Mouse (Mus musculus) hindbrain, embryonic 13.5 days (tissue): ENCODE measurements around the gene Icam4. TPM values are rescaled to one million over a fixed set of nuclear protein-coding genes. Genes with fewer than 3 reads are reported as not detected.
"Not testable (repeated sequence)": the region's sequence is repeated elsewhere in the genome, so short reads cannot be mapped to it uniquely, and the experiment has no call there.

Experiments used
- ATAC-seq: fragments of 200-750 bp; cut with Nextera tagmentation; 2 replicates; pipeline ENCODE4 v1.8.0; 2017; ENCODE audit warnings: moderate TSS enrichment; ENCODE audit not compliant: low FRiP score
- H3K27ac ChIP-seq: fragments of 300-500 bp; sonication (generic); 2 replicates; pipeline ENCODE4 v1.5.1; 2015; ENCODE audit warnings: inconsistent platforms, mild to moderate bottlenecking, moderate library complexity
- H3K27me3 ChIP-seq: fragments of 300-500 bp; sonication (generic); 2 replicates; pipeline ENCODE4 v1.6.1; 2015; ENCODE audit warnings: mild to moderate bottlenecking, inconsistent platforms
- H3K36me3 ChIP-seq: fragments of 300-500 bp; sonication (generic); 2 replicates; pipeline ENCODE4 v1.6.1; 2015; ENCODE audit warnings: mild to moderate bottlenecking, inconsistent platforms
- H3K4me1 ChIP-seq: fragments of 300-500 bp; sonication (generic); replicated peaks from 2 replicates; pipeline ENCODE4 v1.6.1; 2015; ENCODE audit warnings: inconsistent platforms
- H3K4me2 ChIP-seq: fragments of 300-500 bp; sonication (generic); 2 replicates; pipeline ENCODE4 v1.6.1; 2015; ENCODE audit warnings: inconsistent platforms, mild to moderate bottlenecking, moderate library complexity
- H3K4me3 ChIP-seq: fragments of 300-500 bp; sonication (generic); 2 replicates; pipeline ENCODE4 v1.5.1; 2015; ENCODE audit warnings: mild to moderate bottlenecking, inconsistent platforms
- H3K9ac ChIP-seq: fragments of 300-500 bp; sonication (generic); 2 replicates; pipeline ENCODE4 v1.6.1; 2015; ENCODE audit warnings: mild to moderate bottlenecking, inconsistent platforms
- H3K9me3 ChIP-seq: fragments of 300-500 bp; sonication (generic); 2 replicates; pipeline ENCODE4 v1.6.1; 2016; ENCODE audit warnings: inconsistent platforms
- WGBS: fragments of 180-500 bp; shearing (Covaris S2); methylation state at CpG from one replicate; pipeline ENCODE4 v1.1.7; 2015; 5-methylcytosine and 5-hydroxymethylcytosine counted together
- polyA plus RNA-seq: library from polyadenylated mRNA; unstranded; fragments of >200 nt; fragmentation: Nextera tagmentation; extraction: Ambion mirVana; gene quantifications from 2 replicates; pipeline ENCODE4 v1.2.1, GENCODE M21; 2015

Icam4 gene
- polyA plus RNA-seq = 0.21 TPM in 1 of 2 replicates, not detected in the other

DNA sequence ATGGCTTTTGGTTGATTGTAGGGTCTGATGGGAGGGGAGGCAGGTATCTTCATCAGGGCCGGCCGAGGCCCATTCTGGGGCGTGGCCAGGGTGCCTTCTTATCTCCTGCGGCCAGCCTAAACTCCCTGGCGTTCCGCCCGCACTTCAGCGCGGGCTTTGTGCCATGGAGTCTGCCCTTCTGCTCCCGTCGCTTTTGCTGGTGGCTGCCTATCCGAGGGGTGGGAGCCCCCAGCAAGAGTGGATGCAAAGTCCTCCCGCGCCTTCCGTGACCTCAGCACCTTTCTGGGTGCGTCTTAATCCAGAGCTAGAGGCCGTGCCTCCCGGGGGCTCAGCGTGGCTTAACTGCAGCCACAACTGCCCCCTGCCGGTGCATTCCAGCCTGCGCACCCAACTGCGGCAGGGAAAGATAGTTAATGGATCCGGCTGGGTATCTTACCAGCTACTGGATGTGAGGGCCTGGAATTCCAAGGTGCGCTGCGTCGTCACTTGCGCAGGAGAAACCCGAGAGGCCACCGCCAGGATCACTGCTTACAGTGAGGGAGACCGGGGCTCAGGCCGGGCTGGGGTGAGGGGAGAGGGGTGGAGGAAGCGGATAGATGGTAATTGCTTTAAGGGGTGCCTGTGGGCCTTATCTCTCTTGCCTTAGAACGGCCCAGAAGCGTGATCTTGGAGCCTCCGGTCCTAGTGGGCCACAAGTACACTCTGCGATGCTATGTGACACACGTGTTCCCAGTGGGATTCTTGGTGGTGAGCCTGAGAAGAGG is at the start of gene Icam4:
TSS of gene Icam4 (plus strand) at position 83 of the 764 bp plus-strand sequence.
- 0 out of 2 replicates have a peak within 1 kb of the TSS, but pooled peaks have one; percentile 20 for H3K9ac ChIP-seq
- no peak for ATAC-seq

GRCm38 (mm10) chr9:20979769-20980168 is 49.4 kb upstream of the Icam4 start:
- H3K4me1 ChIP-seq = peaks cover 17% of the 10 kb centered on the region
- no peak overlapping the region for H3K4me2 ChIP-seq
- no peak overlapping the region for H3K9ac ChIP-seq
- 84% methylated on average over 7 of the region's 7 CpGs for WGBS
- no peak for ATAC-seq
- no peak overlapping the region for H3K4me3 ChIP-seq
- no peaks in the 10 kb centered on the region for H3K9me3 ChIP-seq
- H3K27ac ChIP-seq = no peak overlapping the region
- no peaks in the 10 kb centered on the region for H3K36me3 ChIP-seq
- peaks cover 3% of the 10 kb centered on the region; the same call in 1 of the 2 replicates for H3K27me3 ChIP-seq

More for the DNA sequence above, at the start of gene Icam4:
- peaks cover 50% of the 10 kb centered on the region for H3K4me1 ChIP-seq
- H3K27me3 ChIP-seq = peaks cover 92% of the 10 kb centered on the region
- no peaks in the 10 kb centered on the region for H3K36me3 ChIP-seq
- peak within 1 kb of the TSS; percentile 94 for H3K4me2 ChIP-seq
- 2% methylated on average over 37 of the region's 37 CpGs for WGBS
- H3K27ac ChIP-seq = no peak within 1 kb of the TSS
- no peaks in the 10 kb centered on the region for H3K9me3 ChIP-seq
- H3K4me3 ChIP-seq = peak within 1 kb of the TSS; percentile 24

DNA sequence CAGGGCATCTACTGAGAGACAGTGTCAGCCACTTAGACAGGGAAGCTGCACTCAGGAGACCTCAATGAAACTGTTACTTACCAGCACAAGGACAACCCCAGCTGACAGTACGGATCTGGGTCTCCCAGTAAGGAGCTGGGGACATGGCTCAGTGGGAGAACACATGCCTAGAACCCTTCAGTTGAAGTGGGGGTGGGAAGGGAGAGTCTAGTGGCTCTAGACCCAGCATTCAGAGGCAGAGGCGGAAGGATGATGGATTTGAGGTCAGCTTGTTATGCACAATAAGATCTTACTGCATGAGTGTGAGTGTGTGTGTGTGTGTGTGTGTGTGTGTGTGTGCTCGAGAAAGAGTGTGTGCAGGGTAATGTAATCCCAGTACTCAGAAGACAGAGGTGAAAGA is 47.0 kb upstream of the Icam4 start:
- Histone ChIP-seq H3K9ac (no peak overlapping the region), H3K4me3 (no peak overlapping the region), H3K4me2 (no peak overlapping the region), H3K4me1 (no peaks in the 10 kb centered on the region), H3K27me3 (no peaks in the 10 kb centered on the region), H3K9me3 (no peaks in the 10 kb centered on the region), H3K27ac (no peak overlapping the region), H3K36me3 (no peaks in the 10 kb centered on the region)
- 84% methylated on average over 3 of the region's 3 CpGs for WGBS
- no peak for ATAC-seq

DNA sequence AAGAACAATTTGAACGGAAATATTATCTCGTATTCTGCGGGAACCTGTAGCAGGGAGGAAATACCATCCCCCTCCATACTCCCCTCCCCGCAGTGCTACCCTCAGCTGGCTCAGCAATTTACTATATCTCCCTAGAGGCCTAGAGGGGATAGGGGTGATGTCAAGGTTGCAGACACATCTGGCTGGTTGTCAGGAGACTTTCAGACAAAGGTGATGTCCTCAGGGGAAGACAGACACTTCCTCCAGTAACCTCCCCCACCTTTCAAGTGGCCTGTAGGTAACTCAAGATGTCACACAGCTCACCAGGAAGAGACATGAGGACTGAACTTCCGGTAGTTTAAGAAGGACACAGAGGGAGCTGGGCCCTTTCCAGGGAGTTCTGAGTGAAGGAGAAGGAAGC is 46.0 kb upstream of the Icam4 start:
- Histone ChIP-seq H3K36me3 (no peaks in the 10 kb centered on the region), H3K4me1 (no peaks in the 10 kb centered on the region), H3K9me3 (no peaks in the 10 kb centered on the region), H3K27me3 (no peaks in the 10 kb centered on the region), H3K27ac (no peak overlapping the region), H3K9ac (no peak overlapping the region), H3K4me2 (no peak overlapping the region), H3K4me3 (no peak overlapping the region)
- 63% methylated on average over 5 of the region's 5 CpGs for WGBS
- no peak for ATAC-seq

DNA sequence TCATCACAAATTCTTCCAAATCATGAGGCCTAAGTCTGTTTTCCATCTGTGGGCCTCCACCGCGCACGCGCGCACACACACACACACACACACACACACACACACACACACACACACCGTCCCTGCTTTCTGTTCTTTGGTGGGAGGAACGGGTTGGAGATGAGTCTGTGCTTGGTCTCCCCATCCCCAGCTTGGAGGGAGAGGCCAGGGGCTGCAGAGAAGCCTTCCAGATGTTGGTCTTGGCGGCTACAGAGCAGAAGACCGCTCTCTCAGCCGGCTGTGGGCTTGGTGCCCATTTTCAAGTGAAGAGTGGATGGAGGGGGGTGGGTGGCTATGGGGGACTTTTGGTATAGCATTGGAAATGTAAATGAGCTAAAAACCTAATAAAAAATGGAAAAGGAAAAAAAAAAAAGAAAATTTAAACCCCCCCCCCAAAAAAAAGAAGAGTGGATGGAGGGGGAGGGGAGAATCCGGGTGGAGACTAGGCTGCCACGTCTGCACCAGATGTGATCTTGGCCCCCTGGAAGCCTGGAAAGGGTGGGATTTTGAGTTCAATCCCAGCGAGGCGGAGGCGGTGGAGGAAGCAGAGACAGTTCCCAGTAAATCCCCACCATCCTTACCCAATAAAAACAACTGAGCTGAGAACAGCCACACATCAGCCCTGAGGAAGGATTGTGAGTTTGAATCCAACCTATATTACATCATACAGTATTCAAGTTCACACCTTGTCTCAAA is 42.1 kb upstream of the Icam4 start:
- Histone ChIP-seq H3K4me2 (no peak overlapping the region), H3K4me3 (no peak overlapping the region), H3K27me3 (peaks cover 8% of the 10 kb centered on the region; the same call in 1 of the 2 replicates), H3K9me3 (no peaks in the 10 kb centered on the region), H3K36me3 (no peaks in the 10 kb centered on the region), H3K27ac (no peak overlapping the region), H3K9ac (no peak overlapping the region), H3K4me1 (peaks cover 4% of the 10 kb centered on the region; the same call in 1 of the 2 replicates)
- no peak for ATAC-seq
- 72% methylated on average over 15 of the region's 15 CpGs for WGBS

GRCm38 (mm10) chr9:20987953-20988352 is 41.2 kb upstream of the Icam4 start:
- WGBS = 22% methylated on average over 7 of the region's 7 CpGs
- Histone ChIP-seq H3K9me3 (no peaks in the 10 kb centered on the region), H3K36me3 (no peaks in the 10 kb centered on the region), H3K9ac (no peak overlapping the region), H3K4me2 (no peak overlapping the region), H3K4me1 (peaks cover 4% of the 10 kb centered on the region; the same call in 1 of the 2 replicates), H3K27ac (no peak overlapping the region), H3K27me3 (peaks cover 8% of the 10 kb centered on the region; the same call in 1 of the 2 replicates), H3K4me3 (no peak overlapping the region)
- no peak for ATAC-seq

- Histone ChIP-seq H3K27ac (no peak overlapping the region), H3K36me3 (no peaks in the 10 kb centered on the region), H3K27me3 (peaks cover 8% of the 10 kb centered on the region; the same call in 1 of the 2 replicates), H3K9ac (peak overlapping the region; percentile 43; the same call in 1 of the 2 replicates), H3K9me3 (no peaks in the 10 kb centered on the region), H3K4me3 (no peak overlapping the region), H3K4me1 (peaks cover 4% of the 10 kb centered on the region; the same call in 1 of the 2 replicates), H3K4me2 (peak overlapping the region; percentile 31; the same call in 1 of the 2 replicates)
- 6% methylated on average over 10 of the region's 10 CpGs for WGBS
- no peak for ATAC-seq
These were observed 38.3 kb upstream of the Icam4 start for GRCm38 (mm10) chr9:20990861-20991260.

- peaks cover 4% of the 10 kb centered on the region; the same call in 1 of the 2 replicates for H3K4me1 ChIP-seq
- no peak overlapping the region for H3K9ac ChIP-seq
- no peaks in the 10 kb centered on the region for H3K36me3 ChIP-seq
- ATAC-seq = no peak
- no peak overlapping the region for H3K27ac ChIP-seq
- WGBS = 85% methylated on average over 4 of the region's 4 CpGs
- no peak overlapping the region for H3K4me3 ChIP-seq
- peaks cover 8% of the 10 kb centered on the region; the same call in 1 of the 2 replicates for H3K27me3 ChIP-seq
- no peaks in the 10 kb centered on the region for H3K9me3 ChIP-seq
- no peak overlapping the region for H3K4me2 ChIP-seq
These were observed 37.6 kb upstream of the Icam4 start for GRCm38 (mm10) chr9:20991587-20991986.

- Histone ChIP-seq H3K27me3 (peaks cover 8% of the 10 kb centered on the region; the same call in 1 of the 2 replicates), H3K9ac (no peak overlapping the region), H3K27ac (no peak overlapping the region), H3K9me3 (no peaks in the 10 kb centered on the region), H3K4me3 (no peak overlapping the region), H3K4me1 (peaks cover 4% of the 10 kb centered on the region; the same call in 1 of the 2 replicates), H3K36me3 (no peaks in the 10 kb centered on the region), H3K4me2 (no peak overlapping the region)
- no peak for ATAC-seq
- WGBS = 64% methylated on average over 5 of the region's 5 CpGs
These were observed 35.8 kb upstream of the Icam4 start for GRCm38 (mm10) chr9:20993165-20993898.

GRCm38 (mm10) chr9:20995069-20995468 is 34.1 kb upstream of the Icam4 start:
- no peak overlapping the region for H3K4me2 ChIP-seq
- 80% methylated on average over 3 of the region's 3 CpGs for WGBS
- no peaks in the 10 kb centered on the region for H3K36me3 ChIP-seq
- no peak for ATAC-seq
- no peaks in the 10 kb centered on the region for H3K27me3 ChIP-seq
- H3K9me3 ChIP-seq = no peaks in the 10 kb centered on the region
- H3K4me3 ChIP-seq = no peak overlapping the region
- peaks cover 4% of the 10 kb centered on the region; the same call in 1 of the 2 replicates for H3K4me1 ChIP-seq
- H3K27ac ChIP-seq = no peak overlapping the region
- H3K9ac ChIP-seq = no peak overlapping the region

DNA sequence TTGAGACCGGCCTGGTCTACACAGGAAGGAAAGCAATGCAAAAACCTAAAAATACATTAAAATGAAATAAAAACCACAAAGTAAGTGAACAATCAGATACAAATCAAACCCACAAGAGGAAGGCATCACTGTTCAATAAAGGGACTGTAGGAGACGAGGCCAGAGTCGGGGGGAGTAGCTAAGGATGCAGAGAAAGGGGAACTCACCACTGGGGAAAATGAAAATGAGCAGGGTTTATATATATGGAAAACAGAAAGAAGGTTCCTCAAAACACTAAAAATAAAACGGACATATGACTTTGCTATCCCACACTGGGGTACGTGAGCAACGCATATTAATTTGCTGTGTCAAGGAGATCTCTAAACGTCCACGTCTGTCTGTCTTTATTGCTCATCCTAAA is 32.1 kb upstream of the Icam4 start:
- no peak overlapping the region for H3K4me2 ChIP-seq
- peaks cover 3% of the 10 kb centered on the region; the same call in 1 of the 2 replicates for H3K4me1 ChIP-seq
- H3K27me3 ChIP-seq = no peaks in the 10 kb centered on the region
- ATAC-seq = no peak
- WGBS = 89% methylated on average over 8 of the region's 8 CpGs
- no peaks in the 10 kb centered on the region for H3K9me3 ChIP-seq
- no peak overlapping the region for H3K9ac ChIP-seq
- H3K27ac ChIP-seq = no peak overlapping the region
- no peak overlapping the region for H3K4me3 ChIP-seq
- H3K36me3 ChIP-seq = no peaks in the 10 kb centered on the region

- WGBS = 82% methylated on average over 1 of the region's 1 CpGs
- not testable (repeated sequence) for H3K27me3 ChIP-seq, H3K4me1 ChIP-seq
These were observed 30.8 kb upstream of the Icam4 start for GRCm38 (mm10) chr9:20998337-20998736.

More at GRCm38 (mm10) chr9:20998337-20998736, 30.8 kb upstream of the Icam4 start:
- not testable (repeated sequence) for H3K27ac ChIP-seq, H3K36me3 ChIP-seq, H3K4me2 ChIP-seq, ATAC-seq, H3K9ac ChIP-seq, H3K4me3 ChIP-seq, H3K9me3 ChIP-seq
